Mouse (Mus musculus) c-Kit-positive CD71-negative TER-119-negative erythroid progenitor cells, embryonic 14.5 days (primary cell): Measurements from ENCODE around the gene Metrn.
"Not testable (repeated sequence)": the region's sequence is repeated elsewhere in the genome, so short reads cannot be mapped to it uniquely, and the experiment has no call there.

Experiments
- DNase-seq: peaks from one replicate; pipeline ENCODE4 v3.0.0-alpha.2; 2013; ENCODE audit warnings: low read depth

Gene Metrn

GRCm38 (mm10) chr17:25807452-25807851 is 10.5 kb upstream of the Metrn start:
- not testable (repeated sequence) for DNase-seq

GRCm38 (mm10) chr17:25806507-25806906 is 9.6 kb upstream of the Metrn start:
- no peak for DNase-seq

GRCm38 (mm10) chr17:25802825-25803517 is 6.0 kb upstream of the Metrn start:
- no peak for DNase-seq

- peak; percentile 74 for DNase-seq
These were observed 4.1 kb upstream of the Metrn start for GRCm38 (mm10) chr17:25801029-25801428.

- DNase-seq = no peak
These were observed 645 bp downstream of the Metrn start for GRCm38 (mm10) chr17:25796211-25796771.

- no peak for DNase-seq
These were observed 1.3 kb downstream of the Metrn start, which contains the start of gene AC134908.4 for GRCm38 (mm10) chr17:25795609-25796092. AC134908.4 (minus strand) TSS chr17:25795659.

GRCm38 (mm10) chr17:25794998-25795397 is 1.9 kb downstream of the Metrn start:
- no peak for DNase-seq

- no peak for DNase-seq
These were observed 2.7 kb downstream of the Metrn start for GRCm38 (mm10) chr17:25794197-25794596.

GRCm38 (mm10) chr17:25792615-25793014 is 4.3 kb downstream of the Metrn start, which contains the start of gene Fam173a:
Fam173a (minus strand) TSS chr17:25792901.
- DNase-seq = peak; percentile 58

GRCm38 (mm10) chr17:25791843-25792527 is 5.0 kb downstream of the Metrn start:
- DNase-seq = peak; percentile 86

- DNase-seq = no peak
These were observed 5.6 kb downstream of the Metrn start for GRCm38 (mm10) chr17:25791320-25791842.

- DNase-seq = no peak
These were observed 10.0 kb downstream of the Metrn start for GRCm38 (mm10) chr17:25786781-25787504.

GRCm38 (mm10) chr17:25786280-25786679 is 10.7 kb downstream of the Metrn start, which contains the start of gene Ccdc78:
Ccdc78 (plus strand) TSS chr17:25786580.
- no peak for DNase-seq

GRCm38 (mm10) chr17:25785281-25785745 is 11.6 kb downstream of the Metrn start, which contains the start of gene Haghl:
Haghl (minus strand) TSS chr17:25785673.
- peak; percentile 97 for DNase-seq

GRCm38 (mm10) chr17:25783861-25784574 is 12.9 kb downstream of the Metrn start:
- DNase-seq = no peak

- no peak for DNase-seq
These were observed 13.8 kb downstream of the Metrn start for GRCm38 (mm10) chr17:25783086-25783485.

- DNase-seq = no peak
These were observed 15.6 kb downstream of the Metrn start for GRCm38 (mm10) chr17:25781339-25781738.

GRCm38 (mm10) chr17:25777948-25778347 is 19.0 kb downstream of the Metrn start:
- DNase-seq = no peak

GRCm38 (mm10) chr17:25775318-25776062 is 21.4 kb downstream of the Metrn start:
- no peak for DNase-seq

GRCm38 (mm10) chr17:25773549-25774120 is 23.3 kb downstream of the Metrn start, which contains the start of gene Narfl:
Narfl (plus strand) TSS chr17:25773776.
- DNase-seq = peak; percentile 98
